Mouse (Mus musculus): ENCODE results near the gene Nrn1.

Gene Nrn1

GRCm38 (mm10) chr13:36734731-36735571 is at the start of gene Nrn1:
Gene Nrn1 (minus strand): TSS chr13:36735131.
- DNase-seq (ENCODE audit: low spot score), result peak; percentile 39

- DNase-seq (ENCODE audit: low spot score), result no peak
Measured at GRCm38 (mm10) chr13:36779626-36780025, 44.7 kb upstream of the Nrn1 start.

GRCm38 (mm10) chr13:36766801-36767200 is 31.9 kb upstream of the Nrn1 start:
- no peak for DNase-seq (ENCODE audit: low spot score)

- no peak for DNase-seq (ENCODE audit: low spot score)
Measured at GRCm38 (mm10) chr13:36751861-36752260, 16.9 kb upstream of the Nrn1 start.

- no peak for DNase-seq (ENCODE audit: low spot score)
Measured at GRCm38 (mm10) chr13:36750056-36750455, 15.1 kb upstream of the Nrn1 start.

- DNase-seq (ENCODE audit: low spot score), result no peak
Measured at GRCm38 (mm10) chr13:36736619-36736996, 1.7 kb upstream of the Nrn1 start.

GRCm38 (mm10) chr13:36735901-36736618 is 1.1 kb upstream of the Nrn1 start:
- DNase-seq (ENCODE audit: low spot score), result peak; percentile 69

- peak; percentile 23 for DNase-seq (ENCODE audit: low spot score)
Measured at GRCm38 (mm10) chr13:36733989-36734690, 791 bp downstream of the Nrn1 start.

- DNase-seq (ENCODE audit: low spot score), result no peak
Measured at GRCm38 (mm10) chr13:36733566-36733965, 1.4 kb downstream of the Nrn1 start.

GRCm38 (mm10) chr13:36732891-36733490 is 1.9 kb downstream of the Nrn1 start:
- no peak for DNase-seq (ENCODE audit: low spot score)

- DNase-seq (ENCODE audit: low spot score), result no peak
Measured at GRCm38 (mm10) chr13:36731931-36732461, 2.9 kb downstream of the Nrn1 start.

- DNase-seq (ENCODE audit: low spot score), result peak; percentile 27
Measured at GRCm38 (mm10) chr13:36731016-36731930, 3.7 kb downstream of the Nrn1 start.

GRCm38 (mm10) chr13:36730341-36730761 is 4.6 kb downstream of the Nrn1 start:
- DNase-seq (ENCODE audit: low spot score), result no peak

- no peak for DNase-seq (ENCODE audit: low spot score)
Measured at GRCm38 (mm10) chr13:36729731-36730340, 5.1 kb downstream of the Nrn1 start.

- no peak for DNase-seq (ENCODE audit: low spot score)
Measured at GRCm38 (mm10) chr13:36728509-36728908, 6.4 kb downstream of the Nrn1 start.

- no peak for DNase-seq (ENCODE audit: low spot score)
Measured at GRCm38 (mm10) chr13:36727779-36728470, 7.0 kb downstream of the Nrn1 start.

GRCm38 (mm10) chr13:36726951-36727778 is 7.8 kb downstream of the Nrn1 start:
- DNase-seq (ENCODE audit: low spot score), result no peak

GRCm38 (mm10) chr13:36726551-36726950 is 8.4 kb downstream of the Nrn1 start:
- DNase-seq (ENCODE audit: low spot score), result no peak

GRCm38 (mm10) chr13:36725881-36726280 is 9.1 kb downstream of the Nrn1 start:
- DNase-seq (ENCODE audit: low spot score), result no peak
